Mouse (Mus musculus) erythroid progenitor cell, adult 5-6 weeks (primary cell): ENCODE data around the gene Snrnp48. TPM values are rescaled to one million over a fixed set of nuclear protein-coding genes. Genes with fewer than 3 reads are reported as not detected.

ENCODE experiments used
- ATAC-seq: replicated peaks from 2 replicates; pipeline ENCODE4 v1.8.0; 2016; ENCODE audit warnings: moderate number of reproducible peaks, mild to moderate bottlenecking, moderate TSS enrichment, inconsistent platforms; ENCODE audit not compliant: poor library complexity, low FRiP score, severe bottlenecking
- total RNA-seq, 2 experiments: library from RNA; stranded (forward) in 1 of 2; stranded (reverse) in 1 of 2; fragments of 150-400 nt in 1 of 2; fragments of 186-747, 209-891 nt in 1 of 2; gene quantifications; 2 replicates each; pipeline versions ENCODE4 v1.2.3 to v1.2.4; 2015 to 2017; ENCODE audit warnings: low replicate concordance in 2 of 2

Gene Snrnp48
- total RNA-seq, 2 experiments from 2014 or later, result 33.1 to 47.8 TPM

- no peak for ATAC-seq
Observed at GRCm38 (mm10) chr13:38251226-38251625, 46.5 kb downstream of the Snrnp48 start.

GRCm38 (mm10) chr13:38253696-38254095, 49.0 kb downstream of the Snrnp48 start:
- no peak for ATAC-seq

- no peak for ATAC-seq
Observed at GRCm38 (mm10) chr13:38258901-38259300, 54.2 kb downstream of the Snrnp48 start.

- no peak for ATAC-seq
Observed at GRCm38 (mm10) chr13:38269055-38269692, 64.4 kb downstream of the Snrnp48 start.

GRCm38 (mm10) chr13:38272624-38273023, 67.9 kb downstream of the Snrnp48 start:
- ATAC-seq, result no peak

Other genes with a start within 250 kb of the Snrnp48 start
- 76.0 and 76.3 TPM in 2 replicates for gene Ssr1, start 210.7 kb upstream of the Snrnp48 start, total RNA-seq (2015; ENCODE audit: low replicate concordance)
- 66.6 and 69.7 TPM in 2 replicates for gene Ssr1, start 210.7 kb upstream of the Snrnp48 start, total RNA-seq (2017; ENCODE audit: low replicate concordance)
- gene Riok1, start 167.9 kb upstream of the Snrnp48 start, total RNA-seq (2015; ENCODE audit: low replicate concordance), result 37.8 and 71.7 TPM in 2 replicates
- 78.0 and 78.3 TPM in 2 replicates for gene Riok1, start 167.9 kb upstream of the Snrnp48 start, total RNA-seq (2017; ENCODE audit: low replicate concordance)
- not detected in 2 replicates for gene Cage1, start 167.9 kb upstream of the Snrnp48 start, total RNA-seq (2015; ENCODE audit: low replicate concordance)
- 1.5 TPM in 1 of 2 replicates, not detected in the other for gene Cage1, start 167.9 kb upstream of the Snrnp48 start, total RNA-seq (2017; ENCODE audit: low replicate concordance)
- gene Dsp, start 53.6 kb upstream of the Snrnp48 start, total RNA-seq (2015; ENCODE audit: low replicate concordance), result not detected in 2 replicates
- gene Dsp, start 53.6 kb upstream of the Snrnp48 start, total RNA-seq (2017; ENCODE audit: low replicate concordance), result not detected in 2 replicates
- not detected in 2 replicates for gene Bmp6, start 140.2 kb downstream of the Snrnp48 start, total RNA-seq (2015; ENCODE audit: low replicate concordance)
- gene Bmp6, start 140.2 kb downstream of the Snrnp48 start, total RNA-seq (2017; ENCODE audit: low replicate concordance), result 0.39 and 1.3 TPM in 2 replicates